Mouse (Mus musculus) G1E-ER4 (cell line): ENCODE results near the gene Trim2. TPM values are rescaled to one million over a fixed set of nuclear protein-coding genes. Genes with fewer than 3 reads are reported as not detected.

ENCODE experiments used
- GATA1 ChIP-seq: IDR thresholded peaks from one replicate; pipeline ENCODE4 v1.8.0; 2012; ENCODE audit warnings: low read length, inconsistent platforms
- polyA plus RNA-seq: library from polyadenylated mRNA; stranded (reverse); fragments of >175 nt; gene quantifications from 2 replicates; pipeline ENCODE4 v1.2.3, GENCODE M21; 2012

The Trim2 gene
- polyA plus RNA-seq, 1 experiment = not detected

GRCm38 (mm10) chr3:84305010-84305692 lies 1.5 kb downstream of the Trim2 start:
- no peak for TF ChIP-seq GATA1

GRCm38 (mm10) chr3:84304339-84305009 lies 2.2 kb downstream of the Trim2 start:
- no peak for TF ChIP-seq GATA1

- no peak for TF ChIP-seq GATA1
Observed at GRCm38 (mm10) chr3:84303395-84303949, 3.2 kb downstream of the Trim2 start.

- TF ChIP-seq GATA1 = no peak
Observed at GRCm38 (mm10) chr3:84302273-84302672, 4.4 kb downstream of the Trim2 start.

GRCm38 (mm10) chr3:84301674-84302073 lies 5.0 kb downstream of the Trim2 start:
- TF ChIP-seq GATA1 = no peak

- TF ChIP-seq GATA1 = no peak
Observed at GRCm38 (mm10) chr3:84298186-84298585, 8.5 kb downstream of the Trim2 start.

GRCm38 (mm10) chr3:84296676-84297075 lies 10.0 kb downstream of the Trim2 start:
- TF ChIP-seq GATA1 = no peak

- no peak for TF ChIP-seq GATA1
Observed at GRCm38 (mm10) chr3:84294734-84295133, 11.9 kb downstream of the Trim2 start.

GRCm38 (mm10) chr3:84293666-84294595 lies 12.7 kb downstream of the Trim2 start:
- TF ChIP-seq GATA1 = no peak

GRCm38 (mm10) chr3:84292238-84292637 lies 14.4 kb downstream of the Trim2 start:
- TF ChIP-seq GATA1 = no peak

GRCm38 (mm10) chr3:84288931-84289330 lies 17.7 kb downstream of the Trim2 start:
- no peak for TF ChIP-seq GATA1

- TF ChIP-seq GATA1 = no peak
Observed at GRCm38 (mm10) chr3:84287256-84287655, 19.4 kb downstream of the Trim2 start.

GRCm38 (mm10) chr3:84286311-84286710 lies 20.4 kb downstream of the Trim2 start:
- no peak for TF ChIP-seq GATA1

GRCm38 (mm10) chr3:84284796-84285195 lies 21.9 kb downstream of the Trim2 start:
- TF ChIP-seq GATA1 = no peak

GRCm38 (mm10) chr3:84283524-84283923 lies 23.2 kb downstream of the Trim2 start:
- no peak for TF ChIP-seq GATA1

GRCm38 (mm10) chr3:84281936-84282371 lies 24.7 kb downstream of the Trim2 start:
- TF ChIP-seq GATA1 = no peak
